Mouse (Mus musculus) adrenal gland, adult (tissue): ENCODE data around the gene Gm10318.

Experiments used
- DNase-seq, 2 experiments: peaks; one replicate each; pipeline ENCODE4 v3.0.0; 2022 to 2023; ENCODE audit warnings: low spot score in 1 of 2; ENCODE audit not compliant: inconsistent age in 2 of 2

The Gm10318 gene

GRCm38 (mm10) chr10:77890987-77891565 is 38.4 kb downstream of the Gm10318 start:
- no peak for DNase-seq

GRCm38 (mm10) chr10:77895562-77895961 is 42.9 kb downstream of the Gm10318 start:
- peak; percentile 23 to 40 for DNase-seq

GRCm38 (mm10) chr10:77900126-77900525 is 47.5 kb downstream of the Gm10318 start:
- DNase-seq: no peak

GRCm38 (mm10) chr10:77900903-77901818 is 48.5 kb downstream of the Gm10318 start:
- peak in 1 of 2 experiments; percentile 33 for DNase-seq

- DNase-seq: no peak
Observed at GRCm38 (mm10) chr10:77901871-77902210, 49.2 kb downstream of the Gm10318 start.

GRCm38 (mm10) chr10:77902211-77902893 is 49.7 kb downstream of the Gm10318 start, which contains the start of gene Lrrc3:
Gene Lrrc3 (minus strand): TSS chr10:77902536.
- peak; percentile 67 to 90 for DNase-seq

GRCm38 (mm10) chr10:77902894-77903715 is 50.4 kb downstream of the Gm10318 start:
- peak; percentile 40 for DNase-seq
